Mouse (Mus musculus): ENCODE measurements around the gene Birc5.

GRCm38 (mm10) chr11:117881787-117882186 is 32.7 kb downstream of the Birc5 start:
- TF ChIP-seq CTCF (conservative IDR thresholded peaks at IDR 0.05; ENCODE audit: low read length) (no peak), POU5F1 (IDR thresholded peaks at IDR 0.05; ENCODE audit: borderline replicate concordance, low read length) (no peak), NANOG (IDR thresholded peaks at IDR 0.05; ENCODE audit: borderline replicate concordance, low read length) (no peak)
